Mouse (Mus musculus) urinary bladder, postnatal 36 days (tissue): ENCODE measurements around the gene Actl7a.

Experiments
- DNase-seq, 2 experiments: peaks; one replicate each; pipeline ENCODE4 v3.0.0; 2022; ENCODE audit warnings: low spot score in 2 of 2, mixed read lengths in 1 of 2

Actl7a gene

GRCm38 (mm10) chr4:56743363-56744195 is at the start of gene Actl7a:
Gene Actl7a, plus strand, starts transcription at chr4:56743413.
- no peak for DNase-seq

GRCm38 (mm10) chr4:56696401-56696800 is 46.8 kb upstream of the Actl7a start:
- no peak for DNase-seq

GRCm38 (mm10) chr4:56698671-56699070 is 44.5 kb upstream of the Actl7a start:
- no peak for DNase-seq

GRCm38 (mm10) chr4:56702234-56702633 is 41.0 kb upstream of the Actl7a start:
- no peak for DNase-seq

GRCm38 (mm10) chr4:56713155-56713554 is 30.1 kb upstream of the Actl7a start:
- no peak for DNase-seq

- no peak for DNase-seq
Observed at GRCm38 (mm10) chr4:56716801-56717200, 26.4 kb upstream of the Actl7a start.

GRCm38 (mm10) chr4:56717932-56718331 is 25.3 kb upstream of the Actl7a start:
- DNase-seq: no peak

GRCm38 (mm10) chr4:56718573-56719442 is 24.4 kb upstream of the Actl7a start:
- DNase-seq: no peak

GRCm38 (mm10) chr4:56719456-56719855 is 23.8 kb upstream of the Actl7a start:
- no peak for DNase-seq

GRCm38 (mm10) chr4:56720403-56720802 is 22.8 kb upstream of the Actl7a start:
- no peak for DNase-seq

GRCm38 (mm10) chr4:56721469-56721868 is 21.7 kb upstream of the Actl7a start:
- DNase-seq: no peak

GRCm38 (mm10) chr4:56722346-56722745 is 20.9 kb upstream of the Actl7a start:
- DNase-seq: no peak

GRCm38 (mm10) chr4:56723237-56723636 is 20.0 kb upstream of the Actl7a start:
- no peak for DNase-seq

GRCm38 (mm10) chr4:56725839-56726238 is 17.4 kb upstream of the Actl7a start:
- no peak for DNase-seq

GRCm38 (mm10) chr4:56740020-56740485 is 3.2 kb upstream of the Actl7a start, which contains the start of gene Gm26657:
Gene Gm26657, plus strand, starts transcription at chr4:56740070.
- no peak for DNase-seq

GRCm38 (mm10) chr4:56740611-56741010 is 2.6 kb upstream of the Actl7a start:
- no peak for DNase-seq

- DNase-seq: no peak
Observed at GRCm38 (mm10) chr4:56741041-56741493, 2.1 kb upstream of the Actl7a start, which contains the start of gene Actl7b. Gene Actl7b, minus strand, starts transcription at chr4:56741443.

GRCm38 (mm10) chr4:56742698-56743097 is 515 bp upstream of the Actl7a start:
- no peak for DNase-seq

GRCm38 (mm10) chr4:56746345-56746744 is 3.1 kb downstream of the Actl7a start:
- DNase-seq: no peak

- DNase-seq: no peak
Observed at GRCm38 (mm10) chr4:56747456-56747855, 4.2 kb downstream of the Actl7a start.

GRCm38 (mm10) chr4:56756021-56756420 is 12.8 kb downstream of the Actl7a start:
- DNase-seq: no peak

GRCm38 (mm10) chr4:56756966-56757600 is 13.9 kb downstream of the Actl7a start:
- DNase-seq: no peak
